Mouse (Mus musculus): ENCODE data around the gene Spata48.

Spata48 gene

GRCm38 (mm10) chr11:11461635-11462560, at the start of gene Spata48, which contains the start of gene Zpbp:
Gene Spata48, plus strand, starts transcription at chr11:11462094.
Gene Zpbp, minus strand, starts transcription at chr11:11462408.
- DNase-seq (ENCODE audit: low spot score) = peak; percentile 85

- no peak for DNase-seq (ENCODE audit: low spot score)
These were observed 47.7 kb upstream of the Spata48 start for GRCm38 (mm10) chr11:11414188-11414587.

GRCm38 (mm10) chr11:11417356-11417755, 44.5 kb upstream of the Spata48 start:
- no peak for DNase-seq (ENCODE audit: low spot score)

GRCm38 (mm10) chr11:11455037-11455436, 6.9 kb upstream of the Spata48 start:
- DNase-seq (ENCODE audit: low spot score) = no peak

GRCm38 (mm10) chr11:11462561-11462890, 632 bp downstream of the Spata48 start:
- no peak for DNase-seq (ENCODE audit: low spot score)

GRCm38 (mm10) chr11:11468924-11469323, 7.0 kb downstream of the Spata48 start:
- DNase-seq (ENCODE audit: low spot score) = no peak

GRCm38 (mm10) chr11:11484378-11484777, 22.5 kb downstream of the Spata48 start:
- no peak for DNase-seq (ENCODE audit: low spot score)

- no peak for DNase-seq (ENCODE audit: low spot score)
These were observed 30.1 kb downstream of the Spata48 start for GRCm38 (mm10) chr11:11492044-11492443.

- DNase-seq (ENCODE audit: low spot score) = no peak
These were observed 33.8 kb downstream of the Spata48 start for GRCm38 (mm10) chr11:11495697-11496096.

GRCm38 (mm10) chr11:11499944-11500343, 38.0 kb downstream of the Spata48 start:
- no peak for DNase-seq (ENCODE audit: low spot score)

- DNase-seq (ENCODE audit: low spot score) = no peak
These were observed 44.3 kb downstream of the Spata48 start for GRCm38 (mm10) chr11:11506187-11506586.

- no peak for DNase-seq (ENCODE audit: low spot score)
These were observed 47.5 kb downstream of the Spata48 start for GRCm38 (mm10) chr11:11509413-11509812.

- no peak for DNase-seq (ENCODE audit: low spot score)
These were observed 50.2 kb downstream of the Spata48 start for GRCm38 (mm10) chr11:11512056-11512455.

GRCm38 (mm10) chr11:11513008-11513799, 51.3 kb downstream of the Spata48 start:
- DNase-seq (ENCODE audit: low spot score) = no peak

GRCm38 (mm10) chr11:11514920-11515319, 53.0 kb downstream of the Spata48 start:
- no peak for DNase-seq (ENCODE audit: low spot score)

- no peak for DNase-seq (ENCODE audit: low spot score)
These were observed 56.0 kb downstream of the Spata48 start for GRCm38 (mm10) chr11:11517781-11518435.

- no peak for DNase-seq (ENCODE audit: low spot score)
These were observed 57.7 kb downstream of the Spata48 start for GRCm38 (mm10) chr11:11519255-11520243.

- DNase-seq (ENCODE audit: low spot score) = no peak
These were observed 60.1 kb downstream of the Spata48 start for GRCm38 (mm10) chr11:11521908-11522441.

- no peak for DNase-seq (ENCODE audit: low spot score)
These were observed 66.9 kb downstream of the Spata48 start for GRCm38 (mm10) chr11:11528760-11529159.

- no peak for DNase-seq (ENCODE audit: low spot score)
These were observed 67.3 kb downstream of the Spata48 start for GRCm38 (mm10) chr11:11529165-11529564.

- no peak for DNase-seq (ENCODE audit: low spot score)
These were observed 68.2 kb downstream of the Spata48 start for GRCm38 (mm10) chr11:11530126-11530525.
